Mouse (Mus musculus) kidney, embryonic 16.5 days (tissue): ENCODE results near the gene Sulf2. TPM values are rescaled to one million over a fixed set of nuclear protein-coding genes. Genes with fewer than 3 reads are reported as not detected.

Experiments
- ATAC-seq: fragments of 200-750 bp; cut with Nextera tagmentation; 2 replicates; pipeline ENCODE4 v1.8.0; 2017; ENCODE audit warnings: moderate TSS enrichment; ENCODE audit not compliant: low FRiP score, low TSS enrichment
- H3K27ac ChIP-seq: fragments of 300-500 bp; sonication (generic); 2 replicates; pipeline ENCODE4 v1.5.1; 2014; ENCODE audit warnings: low read length
- H3K27me3 ChIP-seq: fragments of 300-500 bp; sonication (generic); 2 replicates; pipeline ENCODE4 v1.6.1; 2014; ENCODE audit warnings: low read length, control low read depth, mixed read lengths; ENCODE audit not compliant: insufficient read depth
- H3K36me3 ChIP-seq: fragments of 300-500 bp; sonication (generic); 2 replicates; pipeline ENCODE4 v1.6.1; 2014; ENCODE audit warnings: low read length, control low read depth, mixed read lengths; ENCODE audit not compliant: insufficient read depth
- H3K4me1 ChIP-seq: fragments of 300-500 bp; sonication (generic); 2 replicates; pipeline ENCODE4 v1.6.1; 2014; ENCODE audit warnings: low read length, control low read depth, mixed read lengths; ENCODE audit not compliant: insufficient read depth
- H3K4me2 ChIP-seq: fragments of 300-500 bp; sonication (generic); replicated peaks from 2 replicates; pipeline ENCODE4 v1.6.1; 2014; ENCODE audit warnings: low read depth, low read length
- H3K4me3 ChIP-seq: fragments of 300-500 bp; sonication (generic); 2 replicates; pipeline ENCODE4 v1.5.1; 2014; ENCODE audit warnings: mild to moderate bottlenecking, low read length
- H3K9ac ChIP-seq: fragments of 300-500 bp; sonication (generic); replicated peaks from 2 replicates; pipeline ENCODE4 v1.6.1; 2014; ENCODE audit warnings: low read length
- H3K9me3 ChIP-seq: fragments of 300-500 bp; sonication (generic); 2 replicates; pipeline ENCODE4 v1.6.1; 2016; ENCODE audit warnings: low read length, control low read depth
- WGBS: fragments of 180-500 bp; shearing (Covaris S2); extraction: QIAGEN DNeasy Blood & Tissue Kit; methylation state at CpG from one replicate; pipeline ENCODE4 v1.1.7; 2014; 5-methylcytosine and 5-hydroxymethylcytosine counted together
- polyA plus RNA-seq: library from polyadenylated mRNA; unstranded; fragments of >200 nt; fragmentation: Nextera tagmentation; extraction: Ambion mirVana; gene quantifications from 2 replicates; pipeline ENCODE4 v1.2.1, GENCODE M21; 2015

Gene Sulf2
- polyA plus RNA-seq, 1 experiment from 2014 or later = 52.7 TPM

GRCm38 (mm10) chr2:166126343-166126742 lies 29.1 kb downstream of the Sulf2 start:
- H3K4me2 ChIP-seq = no peak overlapping the region
- no peaks in the 10 kb centered on the region for H3K4me1 ChIP-seq
- ATAC-seq = no peak
- H3K9ac ChIP-seq = no peak overlapping the region
- H3K27me3 ChIP-seq = no peaks in the 10 kb centered on the region
- no peak overlapping the region for H3K4me3 ChIP-seq
- H3K36me3 ChIP-seq = peaks cover 8% of the 10 kb centered on the region; the same call in 1 of the 2 replicates
- H3K27ac ChIP-seq = no peak overlapping the region
- 78% methylated on average over 11 of the region's 11 CpGs for WGBS
- H3K9me3 ChIP-seq = no peaks in the 10 kb centered on the region

GRCm38 (mm10) chr2:166125492-166126252 lies 29.8 kb downstream of the Sulf2 start:
- WGBS = 49% methylated on average over 13 of the region's 13 CpGs

GRCm38 (mm10) chr2:166125033-166125432 lies 30.4 kb downstream of the Sulf2 start:
- WGBS = 76% methylated on average over 1 of the region's 2 CpGs
- 0 out of 2 replicates have a peak, but pooled peaks cover 3% of the 10 kb centered on the region for H3K4me1 ChIP-seq
- no peak overlapping the region for H3K4me2 ChIP-seq
- H3K36me3 ChIP-seq = no peaks in the 10 kb centered on the region
- H3K9me3 ChIP-seq = no peaks in the 10 kb centered on the region
- H3K27ac ChIP-seq = no peak overlapping the region
- H3K27me3 ChIP-seq = no peaks in the 10 kb centered on the region
- no peak overlapping the region for H3K4me3 ChIP-seq
- no peak overlapping the region for H3K9ac ChIP-seq
- no peak for ATAC-seq

More at GRCm38 (mm10) chr2:166125492-166126252, 29.8 kb downstream of the Sulf2 start:
- Histone ChIP-seq H3K36me3 (0 out of 2 replicates have a peak, but pooled peaks cover 2% of the 10 kb centered on the region), H3K27me3 (no peaks in the 10 kb centered on the region), H3K9ac (no peak overlapping the region), H3K4me1 (no peaks in the 10 kb centered on the region), H3K27ac (no peak overlapping the region), H3K4me3 (no peak overlapping the region), H3K9me3 (no peaks in the 10 kb centered on the region), H3K4me2 (no peak overlapping the region)
- ATAC-seq = no peak

- H3K4me3 ChIP-seq = no peak overlapping the region
- H3K9ac ChIP-seq = no peak overlapping the region
- H3K9me3 ChIP-seq = no peaks in the 10 kb centered on the region
- H3K27ac ChIP-seq = no peak overlapping the region
- no peak overlapping the region for H3K4me2 ChIP-seq
- 0 out of 2 replicates have a peak, but pooled peaks cover 4% of the 10 kb centered on the region for H3K4me1 ChIP-seq
- no peaks in the 10 kb centered on the region for H3K36me3 ChIP-seq
- no peak for ATAC-seq
- H3K27me3 ChIP-seq = no peaks in the 10 kb centered on the region
- WGBS = 84% methylated on average over 6 of the region's 6 CpGs
Observed at GRCm38 (mm10) chr2:166122781-166123180, 32.7 kb downstream of the Sulf2 start.

- Histone ChIP-seq H3K9ac (no peak overlapping the region), H3K27me3 (no peaks in the 10 kb centered on the region), H3K4me1 (0 out of 2 replicates have a peak, but pooled peaks cover 4% of the 10 kb centered on the region), H3K4me3 (no peak overlapping the region), H3K4me2 (no peak overlapping the region), H3K9me3 (no peaks in the 10 kb centered on the region), H3K27ac (no peak overlapping the region), H3K36me3 (peaks cover 1% of the 10 kb centered on the region; the same call in 1 of the 2 replicates)
- 82% methylated on average over 14 of the region's 14 CpGs for WGBS
- ATAC-seq = 0 out of 2 replicates have a peak, but pooled peaks have one; percentile 28
Observed at GRCm38 (mm10) chr2:166121681-166122355, 33.6 kb downstream of the Sulf2 start.

GRCm38 (mm10) chr2:166119992-166120391 lies 35.5 kb downstream of the Sulf2 start:
- no peak overlapping the region for H3K4me2 ChIP-seq
- 68% methylated on average over 2 of the region's 2 CpGs for WGBS
- H3K4me3 ChIP-seq = no peak overlapping the region
- ATAC-seq = no peak
- H3K9ac ChIP-seq = no peak overlapping the region
- H3K36me3 ChIP-seq = peaks cover 5% of the 10 kb centered on the region; the same call in 1 of the 2 replicates
- no peak overlapping the region for H3K27ac ChIP-seq
- no peaks in the 10 kb centered on the region for H3K9me3 ChIP-seq
- H3K4me1 ChIP-seq = peaks cover 11% of the 10 kb centered on the region; the same call in 1 of the 2 replicates
- H3K27me3 ChIP-seq = no peaks in the 10 kb centered on the region

- Histone ChIP-seq H3K9me3 (no peaks in the 10 kb centered on the region), H3K36me3 (peaks cover 11% of the 10 kb centered on the region; the same call in 1 of the 2 replicates), H3K4me3 (no peak overlapping the region), H3K4me1 (peaks cover 29% of the 10 kb centered on the region), H3K27ac (peak overlapping the region; percentile 69), H3K27me3 (no peaks in the 10 kb centered on the region), H3K9ac (no peak overlapping the region), H3K4me2 (no peak overlapping the region)
- no peak for ATAC-seq
- 93% methylated on average over 16 of the region's 16 CpGs for WGBS
Observed at GRCm38 (mm10) chr2:166116704-166117103, 38.8 kb downstream of the Sulf2 start.

- 40% methylated on average over 7 of the region's 7 CpGs for WGBS
- no peak; the same call in 1 of the 2 replicates for ATAC-seq
- peaks cover 34% of the 10 kb centered on the region for H3K4me1 ChIP-seq
- peaks cover 11% of the 10 kb centered on the region; the same call in 1 of the 2 replicates for H3K36me3 ChIP-seq
- no peak overlapping the region for H3K9ac ChIP-seq
- H3K9me3 ChIP-seq = no peaks in the 10 kb centered on the region
- no peaks in the 10 kb centered on the region for H3K27me3 ChIP-seq
- H3K4me2 ChIP-seq = no peak overlapping the region
- H3K4me3 ChIP-seq = no peak overlapping the region
- peak overlapping the region; percentile 69 for H3K27ac ChIP-seq
Observed at GRCm38 (mm10) chr2:166116278-166116608, 39.2 kb downstream of the Sulf2 start.

- H3K9ac ChIP-seq = no peak overlapping the region
- H3K4me1 ChIP-seq = peaks cover 38% of the 10 kb centered on the region
- H3K36me3 ChIP-seq = peaks cover 11% of the 10 kb centered on the region; the same call in 1 of the 2 replicates
- H3K27me3 ChIP-seq = no peaks in the 10 kb centered on the region
- H3K4me3 ChIP-seq = no peak overlapping the region
- H3K9me3 ChIP-seq = no peaks in the 10 kb centered on the region
- WGBS = 59% methylated on average over 15 of the region's 15 CpGs
- H3K27ac ChIP-seq = peak overlapping the region; percentile 69
- peak; percentile 83 for ATAC-seq
- H3K4me2 ChIP-seq = no peak overlapping the region
Observed at GRCm38 (mm10) chr2:166115571-166116277, 39.7 kb downstream of the Sulf2 start.
